Mouse (Mus musculus) kidney, adult 8-10 months (tissue): ENCODE data around the gene Gm10134.

Experiments used
- DNase-seq, 2 experiments: peaks; one replicate each; pipeline ENCODE4 v3.0.0; 2022

Gene Gm10134

DNA sequence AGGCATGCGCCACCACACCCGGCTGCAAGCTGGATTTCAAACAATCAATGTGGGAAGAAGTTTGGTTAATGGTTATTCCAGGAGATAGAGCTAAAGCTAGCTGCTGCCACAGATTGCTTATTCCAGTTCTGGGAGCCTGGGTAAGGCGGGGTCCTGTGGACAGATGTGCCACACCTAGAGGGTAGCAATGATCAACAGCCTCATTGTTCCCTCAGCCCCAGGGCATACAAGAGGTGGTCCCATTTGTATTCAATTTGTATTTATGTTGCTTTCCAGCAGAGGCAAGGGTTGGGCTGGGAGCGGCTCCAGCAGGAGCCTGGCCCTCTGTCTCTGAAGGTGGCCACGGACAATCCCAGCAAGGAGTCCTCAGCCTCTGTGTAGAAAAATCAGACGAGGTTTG, 396 bp downstream of the Gm10134 start:
- DNase-seq: peak in 1 of 2 experiments; percentile 0

DNA sequence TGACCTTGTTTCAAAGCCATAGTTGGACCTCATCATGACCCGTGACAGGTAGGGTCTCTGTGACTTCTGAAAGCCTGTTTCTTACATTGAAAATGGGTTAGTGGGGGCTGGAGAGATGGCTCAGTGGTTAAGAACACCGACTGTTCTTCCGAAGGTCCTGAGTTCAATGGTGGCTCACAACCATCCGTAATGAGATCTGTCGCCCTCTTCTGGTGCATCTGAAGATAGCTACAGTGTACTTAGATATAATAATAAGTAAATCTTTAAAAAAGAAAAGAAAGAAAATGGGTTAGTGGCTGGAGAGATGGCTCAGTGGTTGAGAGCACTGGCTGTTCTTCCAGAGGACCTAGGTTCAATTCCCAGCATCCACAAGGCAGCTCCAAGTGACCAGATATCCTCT, 5.7 kb downstream of the Gm10134 start:
- peak in 1 of 2 experiments; percentile 9 for DNase-seq

DNA sequence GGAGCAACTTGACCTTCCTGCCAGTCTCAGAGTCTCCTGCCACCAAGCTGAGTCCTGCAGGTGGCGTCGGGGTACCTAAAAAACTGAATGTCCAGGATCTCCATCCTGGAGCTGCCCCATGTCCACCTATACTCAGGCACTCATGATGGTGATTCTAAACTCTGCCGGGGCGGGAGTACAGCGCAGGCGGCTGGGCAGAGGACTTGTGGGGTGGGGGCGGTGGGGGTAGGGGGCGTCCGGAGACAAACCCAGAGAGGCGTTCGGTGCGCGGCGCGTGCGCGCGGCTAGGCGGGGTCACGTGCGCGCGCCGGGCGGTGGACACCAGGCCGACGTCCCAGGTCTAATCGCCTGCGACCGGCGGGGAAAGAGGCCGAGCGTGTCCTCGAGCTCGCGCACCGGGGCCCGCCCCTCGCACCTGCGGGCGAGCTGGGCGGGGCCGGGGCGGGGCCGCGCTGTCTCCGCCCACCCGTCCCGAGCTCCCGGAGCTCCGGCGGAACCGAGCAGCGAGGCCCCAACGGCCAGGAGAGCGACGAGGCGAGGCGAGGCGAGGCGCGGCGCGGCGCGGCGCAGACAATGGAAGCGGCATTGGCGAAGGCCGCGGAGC, 7.0 kb downstream of the Gm10134 start, which contains the start of gene Ralgds:
Ralgds (plus strand) TSS at position 328 of the 604 bp plus-strand sequence.
- peak; percentile 74 for DNase-seq

GRCm38 (mm10) chr2:28513431-28514370, 7.8 kb downstream of the Gm10134 start:
- peak in 1 of 2 experiments; percentile 39 for DNase-seq

DNA sequence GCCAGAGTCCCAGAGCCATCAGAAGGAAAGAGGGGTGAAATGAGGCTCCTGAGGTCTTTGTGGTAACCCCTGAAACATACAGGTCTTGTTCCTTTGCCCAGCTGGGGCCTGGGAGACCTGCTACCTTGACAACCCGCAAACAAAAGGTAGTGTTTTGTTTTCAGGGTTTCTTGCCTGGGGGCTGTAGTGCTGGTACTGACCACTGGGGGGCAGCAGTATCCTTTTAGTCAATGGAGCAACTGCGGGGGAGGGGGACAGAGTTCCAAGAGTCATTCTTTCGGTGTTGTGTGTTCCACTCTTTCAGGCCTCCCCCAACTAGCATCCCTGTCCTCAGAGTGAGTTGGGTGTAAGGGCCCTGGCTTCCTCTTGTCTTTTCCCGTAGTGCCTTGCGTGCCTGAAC, 8.6 kb downstream of the Gm10134 start:
- DNase-seq: peak in 1 of 2 experiments; percentile 86

DNA sequence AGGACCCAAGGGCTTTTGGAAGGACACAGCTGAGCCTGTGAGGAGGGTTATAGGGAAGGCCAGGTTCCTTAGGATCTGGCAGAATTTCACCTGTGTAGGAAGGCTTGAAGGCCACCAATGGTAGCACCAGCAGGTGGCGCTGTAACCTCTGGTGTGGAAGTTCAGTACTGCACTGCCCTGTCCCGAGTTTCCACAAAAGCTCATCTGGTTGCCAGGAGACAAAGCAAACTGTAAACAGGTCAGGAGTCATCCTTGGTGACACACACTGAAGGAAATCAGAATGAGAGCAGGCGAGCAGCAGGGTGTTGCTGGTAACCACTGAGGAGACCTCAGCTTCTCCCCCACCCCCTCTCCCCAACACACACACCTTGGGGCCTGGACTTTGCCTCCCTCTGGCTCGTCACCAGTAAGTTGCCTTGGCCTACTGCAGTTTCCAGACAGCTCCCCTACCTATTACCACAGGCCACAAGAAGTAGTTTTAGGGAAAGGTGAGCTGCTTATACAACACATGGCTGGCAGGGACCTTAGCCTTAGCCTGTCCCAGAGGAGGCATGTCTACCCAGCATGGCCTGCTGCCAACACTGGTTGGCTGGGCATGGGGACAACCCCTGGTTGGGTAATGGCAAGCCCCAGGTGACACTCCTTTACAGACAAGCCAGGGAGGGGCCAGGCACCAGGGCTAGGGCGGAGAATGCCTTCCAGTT, 11.5 kb downstream of the Gm10134 start:
- DNase-seq: peak; percentile 80 to 91

GRCm38 (mm10) chr2:28518231-28518630, 12.3 kb downstream of the Gm10134 start:
- DNase-seq: no peak

GRCm38 (mm10) chr2:28520581-28520980, 14.7 kb downstream of the Gm10134 start:
- DNase-seq: no peak

GRCm38 (mm10) chr2:28521571-28522151, 15.8 kb downstream of the Gm10134 start:
- DNase-seq: peak in 1 of 2 experiments; percentile 49

GRCm38 (mm10) chr2:28522166-28522565, 16.3 kb downstream of the Gm10134 start:
- peak; percentile 80 to 81 for DNase-seq

GRCm38 (mm10) chr2:28523643-28524117, 17.8 kb downstream of the Gm10134 start:
- DNase-seq: peak; percentile 92 to 94

DNA sequence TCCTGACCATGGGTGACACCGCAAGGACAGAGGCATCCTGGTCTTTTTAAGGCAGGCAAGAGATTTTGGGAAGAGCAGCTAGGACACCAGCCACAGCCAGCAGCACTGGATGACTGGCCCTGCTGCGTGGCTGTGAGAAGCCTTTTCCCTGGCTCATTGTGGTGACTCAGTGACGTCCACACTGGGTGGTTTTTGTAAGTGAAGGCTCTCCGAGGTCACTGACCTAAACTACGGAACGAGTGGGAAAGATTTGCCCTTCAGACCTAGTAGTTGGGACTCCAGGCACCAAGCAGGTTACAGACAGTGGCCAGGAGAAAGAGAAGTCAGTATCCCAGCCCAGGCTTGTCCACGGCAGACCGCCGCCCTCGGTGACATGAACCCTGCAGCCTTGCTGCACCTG, 18.5 kb downstream of the Gm10134 start:
- no peak for DNase-seq

DNA sequence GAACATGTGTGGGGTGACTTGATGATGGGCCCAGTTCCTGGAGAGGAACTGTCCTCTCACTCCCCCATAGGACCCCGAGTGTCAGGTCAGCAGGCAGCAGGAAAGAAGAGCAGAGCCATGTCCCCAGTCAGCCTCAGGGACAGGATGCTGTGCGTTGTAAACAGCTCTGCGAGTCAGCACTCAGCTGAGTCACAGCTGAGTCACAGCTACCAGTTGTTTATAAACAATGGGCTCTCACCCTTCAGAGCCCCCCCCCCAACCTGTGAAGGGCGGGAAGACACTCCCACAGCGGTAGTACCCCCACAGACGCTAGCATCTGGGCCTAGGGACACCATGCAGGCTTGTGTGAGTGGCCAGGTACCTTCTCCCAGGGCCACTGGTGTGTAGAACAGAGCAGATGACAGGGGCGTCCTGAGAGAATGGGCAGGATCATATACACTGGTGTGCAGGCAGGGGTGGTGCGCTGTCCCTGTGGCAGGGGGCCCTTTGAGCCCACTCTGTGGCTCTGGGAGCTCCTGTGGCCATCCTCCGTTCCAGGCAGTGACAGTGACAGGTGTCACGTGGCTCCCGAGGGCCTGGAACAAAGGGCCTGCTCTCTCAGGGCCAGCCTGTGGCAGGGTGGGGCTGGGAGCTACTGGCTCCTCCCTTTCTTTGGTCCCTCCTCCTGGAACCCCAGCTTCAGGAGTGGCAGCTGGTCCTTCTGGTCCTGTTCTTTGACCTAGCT, 19.5 kb downstream of the Gm10134 start:
- peak; percentile 64 to 69 for DNase-seq

DNA sequence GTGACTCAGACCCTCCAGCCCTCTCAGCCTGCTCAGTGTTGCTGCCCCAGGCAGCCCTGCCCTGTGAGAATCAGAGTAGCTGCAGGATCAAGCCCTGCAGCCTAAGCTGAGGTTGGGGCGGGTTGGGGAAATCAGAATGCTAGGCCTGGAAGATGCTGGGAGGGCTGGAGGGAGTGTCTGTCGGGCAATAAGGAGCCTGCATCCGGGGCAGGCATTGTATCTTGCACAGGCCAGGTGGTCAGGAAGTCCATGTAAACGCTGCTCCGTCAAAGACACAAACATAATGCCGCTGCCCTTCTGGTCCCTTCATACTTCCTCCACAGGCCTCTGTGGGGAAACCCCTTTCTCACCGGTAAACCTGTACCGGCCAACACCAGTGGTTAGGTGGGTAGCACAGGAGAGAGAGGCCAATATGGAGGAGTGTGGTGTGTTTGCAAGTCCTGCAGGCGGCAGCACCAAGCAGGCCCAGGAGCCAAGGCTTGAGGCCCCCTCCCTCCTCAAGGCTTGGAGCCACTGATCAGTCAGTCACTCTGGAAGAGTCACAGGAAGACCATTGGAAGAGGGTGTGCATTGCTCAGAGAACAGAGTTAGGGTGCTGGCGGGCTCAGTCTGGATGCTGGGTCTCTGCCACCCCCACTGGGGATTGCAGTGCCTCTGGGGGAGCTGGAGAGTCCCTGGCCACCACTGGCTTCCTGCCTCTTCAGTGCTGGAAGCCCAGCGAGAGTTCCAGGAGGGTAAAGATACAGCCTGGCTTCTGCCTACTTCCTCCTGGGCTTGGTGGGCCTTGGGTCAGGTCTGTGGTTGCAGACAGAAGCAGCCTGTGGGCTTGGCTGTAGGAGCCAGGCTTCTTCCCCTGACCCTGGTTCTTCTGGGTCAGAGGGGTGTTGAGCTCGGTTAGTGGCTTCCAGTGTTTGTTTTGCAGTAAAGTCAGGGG, 20.3 kb downstream of the Gm10134 start:
- no peak for DNase-seq

DNA sequence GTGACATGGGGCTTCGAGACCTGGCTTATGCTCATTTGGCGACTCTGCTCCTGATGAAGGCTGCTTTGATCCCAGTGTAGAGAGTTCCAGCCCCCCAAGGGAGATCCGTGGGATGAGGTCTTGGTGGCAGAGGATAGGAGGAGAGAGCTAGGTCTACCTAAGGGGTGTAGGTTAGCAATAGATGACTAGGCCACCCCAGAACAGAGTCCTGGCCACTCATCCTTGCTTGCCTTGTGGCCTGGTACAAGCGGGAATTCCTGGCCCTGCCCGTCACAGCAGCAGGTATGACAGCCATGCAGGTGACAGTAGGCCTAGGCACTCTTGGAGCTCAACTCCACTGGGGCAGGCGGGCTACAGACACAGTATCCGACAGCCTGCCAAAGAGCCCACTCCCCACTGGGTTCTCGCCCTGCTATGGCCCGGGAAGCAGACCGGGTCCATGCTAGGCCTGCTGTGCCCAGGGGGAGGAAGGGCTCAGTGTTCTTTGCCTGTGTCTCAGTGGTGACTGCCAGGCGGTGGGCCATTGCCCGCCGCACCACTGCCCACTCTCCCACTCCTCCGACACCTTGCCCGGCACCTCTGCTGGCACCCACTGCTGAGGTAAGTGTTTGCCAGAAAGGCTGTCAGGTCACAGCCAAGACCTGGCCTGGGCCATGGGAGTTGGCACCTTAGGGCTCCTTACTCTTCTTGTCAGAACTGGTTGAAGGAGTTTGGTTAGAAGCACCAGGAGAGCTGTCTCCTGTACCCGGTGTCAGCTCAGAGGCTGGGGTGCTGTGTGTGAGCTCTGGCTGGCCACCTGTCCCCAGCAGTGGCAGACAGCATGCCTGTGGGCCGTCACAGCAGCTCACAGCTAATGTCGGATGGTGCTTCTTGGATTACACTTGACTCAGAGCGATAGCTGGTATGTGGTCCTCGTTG, 21.8 kb downstream of the Gm10134 start:
- DNase-seq: no peak

DNA sequence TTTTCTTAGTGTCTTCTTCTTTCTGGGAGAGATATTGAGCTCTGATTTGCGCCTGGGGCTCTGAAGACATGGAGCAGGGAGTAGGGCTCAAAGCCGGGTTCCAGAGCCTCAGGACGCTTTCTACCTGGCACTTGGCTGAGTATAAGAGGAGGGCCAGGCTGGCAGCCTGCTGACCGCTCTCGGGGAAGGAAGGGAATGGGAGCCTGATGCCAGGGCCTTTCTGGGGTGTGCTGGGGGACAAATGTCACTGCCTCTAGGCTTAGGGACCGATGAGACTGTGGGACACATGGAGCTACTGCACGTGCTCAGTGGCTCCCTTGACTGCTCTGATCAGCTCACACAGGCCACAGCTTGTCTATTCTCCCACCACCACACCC, 22.4 kb downstream of the Gm10134 start:
- DNase-seq: no peak

GRCm38 (mm10) chr2:28529856-28530255, 24.0 kb downstream of the Gm10134 start:
- DNase-seq: no peak

DNA sequence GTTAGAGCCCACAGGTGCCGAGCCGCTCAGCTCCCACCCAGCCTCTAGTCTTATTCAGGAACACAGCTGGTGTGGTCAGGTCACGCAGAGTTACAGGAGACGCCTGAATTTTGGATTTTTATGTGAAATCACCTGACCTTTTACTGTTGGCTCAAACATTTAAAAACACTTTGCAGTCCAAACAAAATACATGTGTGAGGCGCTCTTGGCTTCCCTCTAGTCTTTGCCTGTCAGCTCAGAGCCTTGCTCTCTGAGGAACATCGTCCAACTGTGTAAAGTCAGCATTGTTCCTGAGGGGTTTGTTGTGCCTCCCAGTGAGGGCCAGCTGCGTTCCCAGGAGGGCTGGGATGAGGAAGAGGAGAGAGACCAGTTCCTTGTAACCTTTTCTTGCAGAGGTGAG, 24.4 kb downstream of the Gm10134 start:
- no peak for DNase-seq

DNA sequence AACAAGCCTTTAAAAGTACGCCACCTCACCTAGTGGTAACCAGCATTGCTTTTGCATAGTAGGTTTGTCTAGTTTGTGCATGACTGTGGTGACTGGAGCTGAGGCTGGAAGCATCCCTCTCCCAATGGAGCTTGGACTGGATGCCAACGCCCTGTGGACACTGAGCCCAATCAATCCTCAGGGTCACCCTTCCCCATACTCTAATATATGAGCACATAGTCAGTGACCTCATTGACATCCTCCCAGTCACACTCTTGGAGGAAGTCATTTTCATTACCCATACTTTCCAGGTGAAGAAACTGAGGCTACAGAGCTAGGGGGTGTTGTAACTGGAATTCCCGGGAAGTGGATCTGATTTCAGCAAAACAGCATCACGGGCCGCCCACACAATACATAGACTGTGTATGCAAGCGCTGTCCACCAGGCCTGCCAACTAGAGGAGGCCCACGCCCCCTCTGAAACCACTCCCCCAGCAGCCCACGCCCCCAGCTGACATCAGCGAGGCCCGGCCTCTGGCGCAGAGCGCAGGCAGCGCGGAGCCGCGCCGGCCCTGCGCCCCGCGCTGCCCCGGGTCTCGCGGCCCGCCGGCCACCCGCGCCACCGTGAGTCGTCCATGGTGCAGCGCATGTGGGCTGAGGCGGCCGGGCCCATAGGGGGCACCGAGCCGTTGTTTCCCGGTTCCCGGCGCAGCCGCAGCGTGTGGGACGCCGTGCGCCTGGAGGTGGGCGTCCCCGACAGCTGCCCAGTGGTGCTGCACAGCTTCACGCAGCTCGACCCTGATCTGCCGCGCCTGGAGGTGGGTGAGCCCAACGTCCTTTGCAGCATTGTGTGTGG, 27.3 kb downstream of the Gm10134 start:
- DNase-seq: peak; percentile 85 to 88
